Mouse (Mus musculus) layer of hippocampus, adult 9-11 months (tissue): ENCODE measurements around the gene Mapk14.
A peak's percentile ranks its signal among the peaks of the same experiment; 100 is the strongest.

Experiments used
- DNase-seq: peaks from one replicate; pipeline ENCODE4 v3.0.0; 2022

Gene Mapk14

GRCm38 (mm10) chr17:28690776-28691686 is at the start of gene Mapk14:
Gene Mapk14 (plus strand): TSS chr17:28691329.
- peak; percentile 100 for DNase-seq

- no peak for DNase-seq
These were observed 47.4 kb upstream of the Mapk14 start for GRCm38 (mm10) chr17:28643697-28644096.

- no peak for DNase-seq
These were observed 47.0 kb upstream of the Mapk14 start for GRCm38 (mm10) chr17:28644112-28644511.

GRCm38 (mm10) chr17:28646221-28646620 is 44.9 kb upstream of the Mapk14 start:
- DNase-seq, result no peak

GRCm38 (mm10) chr17:28648607-28649370 is 42.3 kb upstream of the Mapk14 start:
- peak; percentile 31 for DNase-seq

GRCm38 (mm10) chr17:28650268-28650667 is 40.9 kb upstream of the Mapk14 start:
- DNase-seq, result no peak

GRCm38 (mm10) chr17:28657936-28658335 is 33.2 kb upstream of the Mapk14 start:
- peak; percentile 18 for DNase-seq

GRCm38 (mm10) chr17:28659564-28659963 is 31.6 kb upstream of the Mapk14 start:
- DNase-seq, result no peak

- DNase-seq, result no peak
These were observed 8.6 kb upstream of the Mapk14 start for GRCm38 (mm10) chr17:28682311-28683084.

GRCm38 (mm10) chr17:28683601-28684000 is 7.5 kb upstream of the Mapk14 start:
- no peak for DNase-seq

GRCm38 (mm10) chr17:28684631-28685030 is 6.5 kb upstream of the Mapk14 start:
- DNase-seq, result no peak

- no peak for DNase-seq
These were observed 3.8 kb upstream of the Mapk14 start for GRCm38 (mm10) chr17:28687354-28687753.

- no peak for DNase-seq
These were observed 1.4 kb upstream of the Mapk14 start, which contains the start of gene Slc26a8 for GRCm38 (mm10) chr17:28689586-28690283. Gene Slc26a8 (minus strand): TSS chr17:28690233.

GRCm38 (mm10) chr17:28691687-28692340 is 685 bp downstream of the Mapk14 start:
- DNase-seq, result no peak

GRCm38 (mm10) chr17:28692341-28692710 is 1.2 kb downstream of the Mapk14 start:
- peak; percentile 57 for DNase-seq

- DNase-seq, result no peak
These were observed 2.0 kb downstream of the Mapk14 start for GRCm38 (mm10) chr17:28693086-28693485.

- no peak for DNase-seq
These were observed 2.9 kb downstream of the Mapk14 start for GRCm38 (mm10) chr17:28694078-28694477.

GRCm38 (mm10) chr17:28694832-28695231 is 3.7 kb downstream of the Mapk14 start:
- DNase-seq, result no peak

GRCm38 (mm10) chr17:28696641-28697040 is 5.5 kb downstream of the Mapk14 start:
- no peak for DNase-seq

- DNase-seq, result peak; percentile 63
These were observed 6.4 kb downstream of the Mapk14 start for GRCm38 (mm10) chr17:28697290-28698195.

- DNase-seq, result no peak
These were observed 7.1 kb downstream of the Mapk14 start for GRCm38 (mm10) chr17:28698245-28698644.
